Mouse (Mus musculus) stomach, postnatal 0 days (tissue): ENCODE data around the gene Fam172a.

Source experiments
- CTCF ChIP-seq: IDR thresholded peaks from 2 replicates; pipeline ENCODE4 v1.5.1; 2016; ENCODE audit warnings: antibody characterized with exemption, low read depth, mild to moderate bottlenecking, moderate library complexity
- EP300 ChIP-seq: optimal IDR thresholded peaks from 2 replicates; pipeline ENCODE3; 2016; ENCODE audit warnings: antibody characterized with exemption

GRCm38 (mm10) chr13:77878120-77878519, 176.3 kb downstream of the Fam172a start:
- TF ChIP-seq CTCF (no peak), EP300 (no peak)
